Mouse (Mus musculus) embryonic fibroblast, embryonic 13.5 days (primary cell): ENCODE results near the gene Ripk3.

Source experiments
- CTCF ChIP-seq: IDR thresholded peaks from 2 replicates; pipeline ENCODE4 v1.5.1; 2011; ENCODE audit warnings: mild to moderate bottlenecking, control low read depth, low read length, moderate library complexity, borderline replicate concordance; ENCODE audit not compliant: insufficient read depth
- POLR2A ChIP-seq: IDR thresholded peaks from 2 replicates; pipeline ENCODE4 v1.6.1; 2011; ENCODE audit warnings: low read depth, mild to moderate bottlenecking, control low read depth, low read length, moderate library complexity

- no peak for TF ChIP-seq CTCF
- TF ChIP-seq POLR2A = no peak; the same call in 1 of the 2 replicates
These were observed 44.5 kb upstream of the Ripk3 start for GRCm38 (mm10) chr14:55833126-55833525.
